Mouse (Mus musculus) neural tube, embryonic 14.5 days (tissue): ENCODE results near the gene Mc1r. TPM values are rescaled to one million over a fixed set of nuclear protein-coding genes. Genes with fewer than 3 reads are reported as not detected.
"Not testable (repeated sequence)": the region's sequence is repeated elsewhere in the genome, so short reads cannot be mapped to it uniquely, and the experiment has no call there.

Source experiments
- ATAC-seq: fragments of 200-750 bp; cut with Nextera tagmentation; 2 replicates; pipeline ENCODE4 v1.8.0; 2017; ENCODE audit warnings: low read depth, mild to moderate bottlenecking, moderate TSS enrichment, moderate library complexity
- H3K27ac ChIP-seq: fragments of 300-500 bp; sonication (generic); 2 replicates; pipeline ENCODE4 v1.5.1; 2014; ENCODE audit warnings: low read depth, mild to moderate bottlenecking, control low read depth, low read length, moderate library complexity, mixed read lengths
- H3K27me3 ChIP-seq: fragments of 300-500 bp; sonication (generic); 2 replicates; pipeline ENCODE4 v1.6.1; 2014; ENCODE audit warnings: low read length; ENCODE audit not compliant: control insufficient read depth, insufficient read depth
- H3K36me3 ChIP-seq: fragments of 300-500 bp; sonication (generic); 2 replicates; pipeline ENCODE4 v1.6.1; 2014; ENCODE audit warnings: low read length, mixed read lengths; ENCODE audit not compliant: control insufficient read depth, insufficient read depth
- H3K4me1 ChIP-seq: fragments of 300-500 bp; sonication (generic); 2 replicates; pipeline ENCODE4 v1.6.1; 2014; ENCODE audit warnings: low read length; ENCODE audit not compliant: control insufficient read depth, insufficient read depth
- H3K4me2 ChIP-seq: fragments of 300-500 bp; sonication (generic); 2 replicates; pipeline ENCODE4 v1.6.1; 2014; ENCODE audit warnings: mild to moderate bottlenecking, low read depth, low read length, control low read depth
- H3K4me3 ChIP-seq: fragments of 300-500 bp; sonication (generic); 2 replicates; pipeline ENCODE4 v1.5.1; 2014; ENCODE audit warnings: low read depth, low read length, control low read depth, mixed read lengths
- H3K9ac ChIP-seq: fragments of 300-500 bp; sonication (generic); replicated peaks from 2 replicates; pipeline ENCODE4 v1.6.1; 2014; ENCODE audit warnings: low read depth, mild to moderate bottlenecking, control low read depth, low read length, mixed read lengths
- H3K9me3 ChIP-seq: fragments of 300-500 bp; sonication (generic); 2 replicates; pipeline ENCODE4 v1.6.1; 2016; ENCODE audit warnings: low read length; ENCODE audit not compliant: control insufficient read depth
- WGBS: fragments of 180-500 bp; shearing (Covaris S2); extraction: QIAGEN DNeasy Blood & Tissue Kit; methylation state at CpG from one replicate; pipeline ENCODE4 v1.1.7; 2014; 5-methylcytosine and 5-hydroxymethylcytosine counted together
- polyA plus RNA-seq: library from polyadenylated mRNA; unstranded; fragments of >200 nt; fragmentation: Nextera tagmentation; extraction: Ambion mirVana; gene quantifications from 2 replicates; pipeline ENCODE4 v1.2.1, GENCODE M21; 2014

The Mc1r gene
- polyA plus RNA-seq, 1 experiment from 2014 or later = 0.33 TPM

GRCm38 (mm10) chr8:123426511-123427509, 19.9 kb downstream of the Mc1r start:
- H3K4me1 ChIP-seq = no peaks in the 10 kb centered on the region
- 96% methylated on average over 27 of the region's 27 CpGs for WGBS
- no peak overlapping the region for H3K27ac ChIP-seq
- peaks cover 4% of the 10 kb centered on the region for H3K36me3 ChIP-seq
- no peak overlapping the region for H3K9ac ChIP-seq
- no peak overlapping the region for H3K4me3 ChIP-seq
- no peak for ATAC-seq
- peaks cover 3% of the 10 kb centered on the region for H3K9me3 ChIP-seq
- H3K4me2 ChIP-seq = no peak overlapping the region
- H3K27me3 ChIP-seq = no peaks in the 10 kb centered on the region

- ATAC-seq = no peak
- H3K4me1 ChIP-seq = no peaks in the 10 kb centered on the region
- H3K27ac ChIP-seq = no peak overlapping the region
- H3K4me2 ChIP-seq = no peak overlapping the region
- H3K36me3 ChIP-seq = peaks cover under 1% of the 10 kb centered on the region
- H3K9ac ChIP-seq = no peak overlapping the region
- H3K4me3 ChIP-seq = no peak overlapping the region
- peaks cover 3% of the 10 kb centered on the region for H3K9me3 ChIP-seq
- H3K27me3 ChIP-seq = no peaks in the 10 kb centered on the region
- 96% methylated on average over 24 of the region's 24 CpGs for WGBS
Observed at GRCm38 (mm10) chr8:123427639-123428275, 20.9 kb downstream of the Mc1r start.

- Histone ChIP-seq H3K4me2 (no peak overlapping the region), H3K4me1 (no peaks in the 10 kb centered on the region), H3K4me3 (no peak overlapping the region), H3K9ac (no peak overlapping the region), H3K27ac (no peak overlapping the region), H3K9me3 (peaks cover 3% of the 10 kb centered on the region), H3K36me3 (no peaks in the 10 kb centered on the region), H3K27me3 (no peaks in the 10 kb centered on the region)
- ATAC-seq = no peak
- WGBS = 95% methylated on average over 28 of the region's 29 CpGs
Observed at GRCm38 (mm10) chr8:123428343-123428893, 21.5 kb downstream of the Mc1r start.

GRCm38 (mm10) chr8:123428939-123429721, 22.2 kb downstream of the Mc1r start:
- Histone ChIP-seq H3K36me3 (no peaks in the 10 kb centered on the region), H3K4me2 (no peak overlapping the region), H3K27ac (no peak overlapping the region), H3K9ac (no peak overlapping the region), H3K4me1 (no peaks in the 10 kb centered on the region), H3K27me3 (no peaks in the 10 kb centered on the region), H3K4me3 (no peak overlapping the region), H3K9me3 (peaks cover 3% of the 10 kb centered on the region)
- ATAC-seq = no peak
- 96% methylated on average over 23 of the region's 23 CpGs for WGBS

GRCm38 (mm10) chr8:123429722-123430013, 22.8 kb downstream of the Mc1r start:
- not testable (repeated sequence) for H3K4me2 ChIP-seq, H3K9ac ChIP-seq, ATAC-seq, H3K27ac ChIP-seq, H3K4me1 ChIP-seq, H3K27me3 ChIP-seq, H3K36me3 ChIP-seq, H3K4me3 ChIP-seq, H3K9me3 ChIP-seq
- 95% methylated on average over 15 of the region's 15 CpGs for WGBS

DNA sequence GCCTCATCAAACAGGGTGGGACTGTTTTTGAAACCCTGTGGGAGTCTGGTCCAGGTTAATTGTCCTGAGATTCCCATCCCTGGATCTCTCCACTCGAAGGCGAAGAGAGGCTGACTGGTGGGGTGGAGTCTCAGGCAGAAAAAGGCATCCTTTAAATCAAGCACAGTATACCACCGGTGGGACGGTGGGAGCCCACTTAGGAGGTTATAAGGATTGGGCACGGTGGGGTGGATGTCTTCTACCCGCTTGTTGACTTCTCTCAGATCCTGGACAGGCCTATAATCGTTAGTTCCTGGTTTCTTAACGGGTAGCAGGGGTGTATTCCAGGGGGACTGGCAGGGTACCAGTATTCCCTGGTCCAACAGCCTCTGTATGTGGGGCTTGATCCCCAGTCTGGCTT, 24.0 kb downstream of the Mc1r start:
- H3K36me3 ChIP-seq, H3K4me3 ChIP-seq, H3K9ac ChIP-seq, H3K4me2 ChIP-seq, H3K9me3 ChIP-seq, H3K27me3 ChIP-seq, H3K27ac ChIP-seq, ATAC-seq, H3K4me1 ChIP-seq: not testable (repeated sequence)
- 95% methylated on average over 7 of the region's 8 CpGs for WGBS

DNA sequence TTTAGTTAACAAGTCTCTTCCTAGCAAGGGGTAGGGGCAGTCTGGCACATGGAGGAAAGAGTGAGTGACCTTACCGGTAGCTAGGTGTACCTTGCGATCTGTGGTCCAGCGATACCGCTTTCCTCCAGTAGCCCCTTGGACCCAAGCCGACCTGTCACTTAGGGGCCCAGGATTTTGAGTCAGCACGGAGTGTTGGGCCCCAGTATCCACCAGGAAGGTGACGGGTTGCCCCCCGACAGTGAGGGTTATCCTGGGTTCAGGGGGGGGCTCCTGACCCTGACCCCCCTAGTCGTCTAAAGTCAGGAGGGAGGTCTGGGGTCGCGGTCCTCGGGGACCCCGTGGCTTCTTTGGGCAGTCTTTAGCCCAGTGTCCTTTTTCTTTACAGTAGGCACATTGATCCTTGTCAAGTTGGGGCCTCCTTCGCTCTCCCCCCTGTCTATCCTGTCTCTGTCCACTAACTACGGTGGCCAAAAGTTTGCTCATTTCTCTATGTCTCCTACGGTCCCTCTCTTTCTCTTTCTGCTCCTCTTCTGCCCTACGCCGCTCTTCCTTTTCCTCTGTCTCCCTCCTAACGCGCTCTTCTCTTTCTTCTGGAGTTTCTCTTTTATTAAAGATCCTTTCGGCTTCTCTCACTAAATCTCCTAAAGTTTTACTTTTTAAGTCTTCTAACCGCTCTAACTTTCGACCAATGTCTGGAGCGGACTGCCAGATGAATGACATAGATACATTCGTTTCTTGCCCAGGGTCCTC, 24.9 kb downstream of the Mc1r start:
- Histone ChIP-seq H3K27ac (no peak overlapping the region), H3K4me1 (no peaks in the 10 kb centered on the region), H3K9ac (no peak overlapping the region), H3K27me3 (no peaks in the 10 kb centered on the region), H3K4me3 (no peak overlapping the region), H3K4me2 (no peak overlapping the region), H3K36me3 (no peaks in the 10 kb centered on the region), H3K9me3 (peaks cover 3% of the 10 kb centered on the region)
- no peak for ATAC-seq
- 97% methylated on average over 25 of the region's 25 CpGs for WGBS

GRCm38 (mm10) chr8:123432381-123432780, 25.5 kb downstream of the Mc1r start:
- H3K4me2 ChIP-seq = no peak overlapping the region
- no peak for ATAC-seq
- H3K4me3 ChIP-seq = no peak overlapping the region
- no peaks in the 10 kb centered on the region for H3K36me3 ChIP-seq
- H3K9ac ChIP-seq = no peak overlapping the region
- WGBS = 95% methylated on average over 16 of the region's 16 CpGs
- H3K27ac ChIP-seq = no peak overlapping the region
- peaks cover 3% of the 10 kb centered on the region for H3K9me3 ChIP-seq
- no peaks in the 10 kb centered on the region for H3K27me3 ChIP-seq
- no peaks in the 10 kb centered on the region for H3K4me1 ChIP-seq
